Mouse (Mus musculus) CH12.LX (cell line): ENCODE data around the gene Mid1.

Source experiments
- CTCF ChIP-seq, 2 experiments: IDR thresholded peaks in 1 of 2; conservative IDR thresholded peaks in 1 of 2; 2 replicates each; pipeline ENCODE4 v1.5.1; 2011 to 2012; ENCODE audit warnings: low read depth in 2 of 2, low read length in 2 of 2, improper control_type of control experiment in 1 of 2, inconsistent platforms in 1 of 2, mild to moderate bottlenecking in 1 of 2, moderate library complexity in 1 of 2
- ELF1 ChIP-seq: IDR thresholded peaks from 2 replicates; pipeline ENCODE4 v1.6.1; 2014; ENCODE audit warnings: low read depth, mild to moderate bottlenecking, inconsistent platforms, low read length, improper control_type of control experiment
- EP300 ChIP-seq: IDR thresholded peaks from 2 replicates; pipeline ENCODE4 v1.6.1; 2011; ENCODE audit warnings: low read length, improper control_type of control experiment
- MAX ChIP-seq: IDR thresholded peaks from 2 replicates; pipeline ENCODE4 v1.6.1; 2011; ENCODE audit warnings: low read length, improper control_type of control experiment
- MAZ ChIP-seq: IDR thresholded peaks from 2 replicates; pipeline ENCODE4 v1.6.1; 2012; ENCODE audit warnings: low read depth, mild to moderate bottlenecking, inconsistent platforms, low read length, improper control_type of control experiment, moderate library complexity
- MEF2A ChIP-seq: IDR thresholded peaks from 2 replicates; pipeline ENCODE4 v1.6.1; 2014; ENCODE audit warnings: low read depth, mild to moderate bottlenecking, inconsistent platforms, low read length, improper control_type of control experiment, borderline replicate concordance
- PAX5 ChIP-seq: IDR thresholded peaks from 2 replicates; pipeline ENCODE4 v1.6.1; 2012; ENCODE audit warnings: low read length, inconsistent platforms, mixed read lengths
- POLR2A ChIP-seq: IDR thresholded peaks from 2 replicates; pipeline ENCODE4 v1.6.1; 2011; ENCODE audit warnings: low read depth, mild to moderate bottlenecking, improper control_type of control experiment, low read length
- POLR2AphosphoS2 ChIP-seq: IDR thresholded peaks from 2 replicates; pipeline ENCODE4 v1.6.1; 2011; ENCODE audit warnings: low read depth, low read length, improper control_type of control experiment
- RAD21 ChIP-seq: IDR thresholded peaks from 2 replicates; pipeline ENCODE4 v1.6.1; 2011; ENCODE audit warnings: low read depth, mild to moderate bottlenecking, low read length, improper control_type of control experiment, moderate library complexity
- SIN3A ChIP-seq: IDR thresholded peaks from 2 replicates; pipeline ENCODE4 v1.6.1; 2012; ENCODE audit warnings: low read length, improper control_type of control experiment, inconsistent platforms
- UBTF ChIP-seq: IDR thresholded peaks from 2 replicates; pipeline ENCODE4 v1.6.1; 2012; ENCODE audit warnings: low read depth, mild to moderate bottlenecking, inconsistent platforms, low read length, improper control_type of control experiment, moderate library complexity
- USF1 ChIP-seq: IDR thresholded peaks from 2 replicates; pipeline ENCODE4 v1.6.1; 2014; ENCODE audit warnings: low read depth, mild to moderate bottlenecking, inconsistent platforms, low read length, improper control_type of control experiment
- USF2 ChIP-seq: conservative IDR thresholded peaks from 2 replicates; pipeline ENCODE4 v1.6.1; 2011; ENCODE audit warnings: low read depth, low read length, improper control_type of control experiment

GRCm38 (mm10) chrX:169800238-169800637 lies 115.2 kb downstream of the Mid1 start:
- TF ChIP-seq EP300 (no peak), ELF1 (no peak), CTCF (conservative IDR thresholded peaks at IDR 0.05 in 1 of 2, IDR thresholded peaks at IDR 0.05 in 1 of 2; ENCODE audit: low read depth in 2 of 2, low read length in 2 of 2) (no peak), POLR2A (no peak), POLR2AphosphoS2 (no peak), MAZ (no peak), UBTF (no peak), USF2 (no peak), RAD21 (no peak), MEF2A (no peak), MAX (no peak), PAX5 (no peak), USF1 (no peak), SIN3A (no peak)
